7 mouse cellular contexts compared by ENCODE assay signal in genomic region chr12:75492148-75492547, GRCm38 (mm10).
DNase-seq lines count a peak whose midpoint lies in the region; ATAC-seq and TF ChIP-seq lines count a peak whose summit lies in the region.
"Not testable (repeated sequence)": the region's sequence is repeated elsewhere in the genome, so short reads cannot be mapped to it uniquely, and the experiment has no call there.

No protein-coding gene starts in this region.

- not testable (repeated sequence) for ATAC-seq in kidney, postnatal 0 days (replicated peaks; ENCODE audit: low FRiP score, low read depth); liver, postnatal 0 days

- TF ChIP-seq CTCF in kidney, adult 2 months (conservative IDR thresholded peaks at IDR 0.05; ENCODE audit: insufficient read depth, insufficient read length, low read depth, low read length); kidney, postnatal 0 days (IDR thresholded peaks at IDR 0.05; ENCODE audit: low read depth); liver, postnatal 0 days (IDR thresholded peaks at IDR 0.05; ENCODE audit: low read depth): not testable (repeated sequence)

- not testable (repeated sequence) for TF ChIP-seq EP300 in liver, postnatal 0 days (IDR thresholded peaks at IDR 0.05; ENCODE audit: low read depth)

- H3K36me3 ChIP-seq in kidney, adult 2 months (ENCODE audit: control insufficient read depth, insufficient read depth, low read length); kidney, postnatal 0 days (ENCODE audit: insufficient read depth, low read length); liver, postnatal 0 days (replicated peaks; ENCODE audit: insufficient read depth, low read length): not testable (repeated sequence)

- H3K4me2 ChIP-seq in kidney, postnatal 0 days (ENCODE audit: low read length); liver, postnatal 0 days (ENCODE audit: low read depth, low read length): not testable (repeated sequence)

- 61% methylated on average over 3 of the region's 3 CpGs for WGBS in kidney, adult 2 months
- 76% methylated on average over 3 of the region's 3 CpGs for WGBS in kidney, postnatal 0 days
- 85% methylated on average over 3 of the region's 3 CpGs for WGBS in liver, postnatal 0 days (ENCODE audit: insufficient replicate concordance)

- TF ChIP-seq POLR2A in kidney, adult 2 months (IDR thresholded peaks at IDR 0.05; ENCODE audit: low read depth, low read length) = not testable (repeated sequence)

- peak; percentile 44 for DNase-seq in kidney, adult 11 months
- peak; percentile 67 for DNase-seq in kidney, adult 2 months
- DNase-seq in kidney, adult 8-10 months = peak; percentile 49 to 58
- DNase-seq in kidney, adult 9 months = peak; percentile 74
- DNase-seq in kidney, postnatal 0 days (ENCODE audit: low spot score) = peak; percentile 6
- DNase-seq in kidney, postnatal 14 days = peak; percentile 22
- DNase-seq in liver, postnatal 0 days = not testable (repeated sequence)

- not testable (repeated sequence) for H3K4me3 ChIP-seq in kidney, adult 2 months (ENCODE audit: insufficient read depth, low read depth, low read length); kidney, postnatal 0 days (replicated peaks; ENCODE audit: low read depth, low read length); liver, postnatal 0 days (ENCODE audit: low read depth, low read length)

- H3K9ac ChIP-seq in kidney, postnatal 0 days (ENCODE audit: low read depth, low read length); liver, postnatal 0 days (replicated peaks): not testable (repeated sequence)

- not testable (repeated sequence) for H3K27me3 ChIP-seq in kidney, adult 2 months (replicated peaks; ENCODE audit: control insufficient read depth, insufficient read depth, low read length); kidney, postnatal 0 days (ENCODE audit: insufficient read depth, low read length); liver, postnatal 0 days (ENCODE audit: insufficient read depth, low read length)

- not testable (repeated sequence) for H3K9me3 ChIP-seq in kidney, postnatal 0 days (replicated peaks; ENCODE audit: low read length); liver, postnatal 0 days (ENCODE audit: low read length)

- H3K4me1 ChIP-seq in kidney, adult 2 months (ENCODE audit: control insufficient read depth, insufficient read depth, low read length) = peaks cover 17% of the 10 kb centered on the region
- H3K4me1 ChIP-seq in kidney, postnatal 0 days (replicated peaks; ENCODE audit: insufficient read depth, low read length); liver, postnatal 0 days (ENCODE audit: insufficient read depth): not testable (repeated sequence)

- H3K27ac ChIP-seq in kidney, adult 2 months (ENCODE audit: insufficient read depth, low read depth, low read length) = peak overlapping the region; percentile 75
- H3K27ac ChIP-seq in kidney, postnatal 0 days = 0 out of 2 replicates have a peak overlapping the region, but pooled peaks have one; percentile 27
- peak overlapping the region; percentile 31; the same call in 1 of the 2 replicates for H3K27ac ChIP-seq in liver, postnatal 0 days (ENCODE audit: low read depth)
